Comparison of ENCODE assay signal across 28 mouse cellular contexts in genomic region chr12:13607021-13607420, GRCm38 (mm10).
"Had no signal": no experiment of that assay in that cellular context is flagged by ENCODE, and none has a peak within 500 bp of the region (broad histone marks: within the 10 kb centered on the region; RNA-seq: fewer than 3 reads in every experiment).

No protein-coding gene starts in this region.

- ATAC-seq: forebrain, embryonic 13.5 days; forebrain, embryonic 14.5 days; forebrain, embryonic 15.5 days; forebrain, embryonic 16.5 days; forebrain, postnatal 0 days had no signal

- H3K4me2 ChIP-seq: embryonic facial prominence, embryonic 12.5 days; embryonic facial prominence, embryonic 13.5 days; embryonic facial prominence, embryonic 15.5 days; forebrain, embryonic 12.5 days; forebrain, embryonic 13.5 days; forebrain, embryonic 15.5 days had no signal

- H3K27ac ChIP-seq: embryonic facial prominence, embryonic 10.5 days; embryonic facial prominence, embryonic 12.5 days; embryonic facial prominence, embryonic 13.5 days; embryonic facial prominence, embryonic 15.5 days; forebrain, embryonic 10.5 days; forebrain, embryonic 12.5 days; forebrain, embryonic 13.5 days; forebrain, embryonic 15.5 days; gastrocnemius, adult 2 months; heart, adult 2 months had no signal

- H3K27me3 ChIP-seq: embryonic facial prominence, embryonic 12.5 days; embryonic facial prominence, embryonic 13.5 days; embryonic facial prominence, embryonic 15.5 days; forebrain, embryonic 12.5 days; forebrain, embryonic 13.5 days; forebrain, embryonic 15.5 days had no signal

- DNase-seq: cerebellum, adult 2 months; cerebellum, adult 8-10 months; cerebellum, adult 9-10 months; cerebellum, adult 9-11 months; cerebellum, postnatal 10 days; cerebellum, postnatal 14 days; cerebellum, postnatal 25 days; cerebellum, postnatal 36 days; embryo, embryonic 11 days; forebrain, postnatal 0 days; gastrocnemius, adult 2 months; gastrocnemius, postnatal 10 days; gastrocnemius, postnatal 14 days; gastrocnemius, postnatal 25 days; gastrocnemius, postnatal 36 days; heart, adult 18-20 months; heart, adult 2 months had no signal

- H3K4me1 ChIP-seq: embryonic facial prominence, embryonic 10.5 days; embryonic facial prominence, embryonic 15.5 days; forebrain, embryonic 10.5 days; forebrain, embryonic 12.5 days; forebrain, embryonic 13.5 days; forebrain, embryonic 15.5 days had no signal

- H3K9ac ChIP-seq: embryonic facial prominence, embryonic 12.5 days; embryonic facial prominence, embryonic 13.5 days; embryonic facial prominence, embryonic 15.5 days; forebrain, embryonic 12.5 days; forebrain, embryonic 13.5 days; forebrain, embryonic 15.5 days; forebrain, postnatal 0 days had no signal

- H3K9me3 ChIP-seq: embryonic facial prominence, embryonic 10.5 days; embryonic facial prominence, embryonic 12.5 days; embryonic facial prominence, embryonic 13.5 days; embryonic facial prominence, embryonic 15.5 days; forebrain, embryonic 10.5 days; forebrain, embryonic 12.5 days; forebrain, embryonic 13.5 days; forebrain, embryonic 15.5 days had no signal

- H3K36me3 ChIP-seq: embryonic facial prominence, embryonic 10.5 days; embryonic facial prominence, embryonic 12.5 days; embryonic facial prominence, embryonic 13.5 days; embryonic facial prominence, embryonic 15.5 days; forebrain, embryonic 10.5 days; forebrain, embryonic 12.5 days; forebrain, embryonic 15.5 days had no signal

- H3K4me3 ChIP-seq: embryonic facial prominence, embryonic 10.5 days; embryonic facial prominence, embryonic 12.5 days; embryonic facial prominence, embryonic 13.5 days; embryonic facial prominence, embryonic 15.5 days; erythroblast, embryonic 14.5 days; forebrain, embryonic 10.5 days; forebrain, embryonic 12.5 days; forebrain, embryonic 13.5 days; forebrain, embryonic 15.5 days; gastrocnemius, adult 2 months; heart, adult 2 months had no signal
